Mouse (Mus musculus) erythroblast, embryonic 14.5 days (primary cell): ENCODE results near the gene Bad. TPM values are rescaled to one million over a fixed set of nuclear protein-coding genes. Genes with fewer than 3 reads are reported as not detected.

Experiments used
- H3K27me3 ChIP-seq: 2 replicates; pipeline ENCODE4 v1.6.1; 2012; ENCODE audit warnings: inconsistent platforms; ENCODE audit not compliant: control insufficient read depth
- H3K36me3 ChIP-seq: 2 replicates; pipeline ENCODE4 v1.6.1; 2012; ENCODE audit warnings: mild to moderate bottlenecking, inconsistent platforms; ENCODE audit not compliant: control insufficient read depth
- H3K4me1 ChIP-seq: 2 replicates; pipeline ENCODE4 v1.6.1; 2012; ENCODE audit warnings: inconsistent platforms; ENCODE audit not compliant: control insufficient read depth
- H3K4me3 ChIP-seq: replicated peaks from 2 replicates; pipeline ENCODE3; 2012; ENCODE audit warnings: moderate library complexity, mild to moderate bottlenecking, inconsistent platforms
- H3K9me3 ChIP-seq: 2 replicates; pipeline ENCODE4 v1.6.1; 2012; ENCODE audit warnings: low read length, inconsistent platforms, mixed read lengths; ENCODE audit not compliant: control insufficient read depth
- GATA1 ChIP-seq: IDR thresholded peaks from 2 replicates; pipeline ENCODE4 v1.6.1; 2012; ENCODE audit warnings: low read length, inconsistent platforms, mixed read lengths
- TAL1 ChIP-seq: IDR thresholded peaks from 3 replicates; pipeline ENCODE4 v1.6.1; 2012; ENCODE audit warnings: low read length, inconsistent platforms, mixed read lengths
- polyA plus RNA-seq: library from polyadenylated mRNA; stranded (reverse); fragments of >175 nt; gene quantifications from 2 replicates; pipeline ENCODE4 v1.2.3, GENCODE M21; 2012

Gene Bad
- polyA plus RNA-seq, 1 experiment, result 6.1 TPM

GRCm38 (mm10) chr19:6913991-6914390 is 27.7 kb upstream of the Bad start:
- peaks cover 37% of the 10 kb centered on the region for H3K36me3 ChIP-seq

GRCm38 (mm10) chr19:6914540-6914939 is 27.1 kb upstream of the Bad start:
- TF ChIP-seq GATA1 (no peak), TAL1 (no peak)
- no peaks in the 10 kb centered on the region for H3K27me3 ChIP-seq
- H3K4me3 ChIP-seq, result no peak overlapping the region
- H3K9me3 ChIP-seq, result no peaks in the 10 kb centered on the region
- H3K36me3 ChIP-seq, result peaks cover 37% of the 10 kb centered on the region
- H3K4me1 ChIP-seq, result peaks cover 43% of the 10 kb centered on the region

More at GRCm38 (mm10) chr19:6913991-6914390, 27.7 kb upstream of the Bad start:
- peaks cover 47% of the 10 kb centered on the region for H3K4me1 ChIP-seq
- H3K4me3 ChIP-seq, result no peak overlapping the region
- H3K27me3 ChIP-seq, result no peaks in the 10 kb centered on the region
- no peak for TF ChIP-seq TAL1
- TF ChIP-seq GATA1, result no peak
- no peaks in the 10 kb centered on the region for H3K9me3 ChIP-seq

GRCm38 (mm10) chr19:6915276-6915675 is 26.4 kb upstream of the Bad start:
- peaks cover 40% of the 10 kb centered on the region for H3K36me3 ChIP-seq
- H3K27me3 ChIP-seq, result no peaks in the 10 kb centered on the region
- TF ChIP-seq GATA1 (0 out of 2 replicates have a peak, but pooled peaks have one; percentile 15), TAL1 (no peak)
- peaks cover 49% of the 10 kb centered on the region for H3K4me1 ChIP-seq
- H3K9me3 ChIP-seq, result no peaks in the 10 kb centered on the region
- no peak overlapping the region for H3K4me3 ChIP-seq

GRCm38 (mm10) chr19:6916496-6916895 is 25.2 kb upstream of the Bad start:
- Histone ChIP-seq H3K4me3 (no peak overlapping the region), H3K36me3 (peaks cover 34% of the 10 kb centered on the region), H3K9me3 (no peaks in the 10 kb centered on the region), H3K27me3 (no peaks in the 10 kb centered on the region), H3K4me1 (peaks cover 49% of the 10 kb centered on the region)
- TF ChIP-seq GATA1, result no peak
- no peak for TF ChIP-seq TAL1

GRCm38 (mm10) chr19:6918321-6918720 is 23.3 kb upstream of the Bad start:
- peaks cover 59% of the 10 kb centered on the region for H3K4me1 ChIP-seq
- no peak overlapping the region for H3K4me3 ChIP-seq
- peaks cover 6% of the 10 kb centered on the region for H3K27me3 ChIP-seq
- H3K36me3 ChIP-seq, result peaks cover 16% of the 10 kb centered on the region
- H3K9me3 ChIP-seq, result no peaks in the 10 kb centered on the region
- no peak for TF ChIP-seq GATA1
- TF ChIP-seq TAL1, result no peak

GRCm38 (mm10) chr19:6919431-6919830 is 22.2 kb upstream of the Bad start:
- H3K27me3 ChIP-seq, result peaks cover 17% of the 10 kb centered on the region
- peaks cover 53% of the 10 kb centered on the region for H3K4me1 ChIP-seq
- H3K9me3 ChIP-seq, result no peaks in the 10 kb centered on the region
- H3K4me3 ChIP-seq, result no peak overlapping the region
- TF ChIP-seq GATA1, result no peak
- TF ChIP-seq TAL1, result no peak
- peaks cover 5% of the 10 kb centered on the region for H3K36me3 ChIP-seq

GRCm38 (mm10) chr19:6919876-6920740 is 21.6 kb upstream of the Bad start:
- TF ChIP-seq GATA1 (no peak), TAL1 (no peak)
- peaks cover 5% of the 10 kb centered on the region for H3K36me3 ChIP-seq
- peaks cover 24% of the 10 kb centered on the region for H3K27me3 ChIP-seq
- H3K4me3 ChIP-seq, result peak overlapping the region; percentile 75
- H3K4me1 ChIP-seq, result peaks cover 56% of the 10 kb centered on the region
- H3K9me3 ChIP-seq, result no peaks in the 10 kb centered on the region; the same call in 1 of the 2 replicates

GRCm38 (mm10) chr19:6920741-6921636 is 20.7 kb upstream of the Bad start:
- Histone ChIP-seq H3K9me3 (peaks cover 5% of the 10 kb centered on the region), H3K36me3 (peaks cover 5% of the 10 kb centered on the region), H3K4me3 (peak overlapping the region; percentile 75), H3K4me1 (peaks cover 53% of the 10 kb centered on the region), H3K27me3 (peaks cover 33% of the 10 kb centered on the region)
- TF ChIP-seq GATA1 (no peak), TAL1 (no peak)
